Mouse (Mus musculus) ES-CJ7 (cell line): ENCODE results near the gene Tmprss4.

Source experiments
- DNase-seq: peaks from one replicate; pipeline ENCODE4 v3.0.0; 2011; ENCODE audit warnings: low read depth, low spot score

Tmprss4 gene

DNA sequence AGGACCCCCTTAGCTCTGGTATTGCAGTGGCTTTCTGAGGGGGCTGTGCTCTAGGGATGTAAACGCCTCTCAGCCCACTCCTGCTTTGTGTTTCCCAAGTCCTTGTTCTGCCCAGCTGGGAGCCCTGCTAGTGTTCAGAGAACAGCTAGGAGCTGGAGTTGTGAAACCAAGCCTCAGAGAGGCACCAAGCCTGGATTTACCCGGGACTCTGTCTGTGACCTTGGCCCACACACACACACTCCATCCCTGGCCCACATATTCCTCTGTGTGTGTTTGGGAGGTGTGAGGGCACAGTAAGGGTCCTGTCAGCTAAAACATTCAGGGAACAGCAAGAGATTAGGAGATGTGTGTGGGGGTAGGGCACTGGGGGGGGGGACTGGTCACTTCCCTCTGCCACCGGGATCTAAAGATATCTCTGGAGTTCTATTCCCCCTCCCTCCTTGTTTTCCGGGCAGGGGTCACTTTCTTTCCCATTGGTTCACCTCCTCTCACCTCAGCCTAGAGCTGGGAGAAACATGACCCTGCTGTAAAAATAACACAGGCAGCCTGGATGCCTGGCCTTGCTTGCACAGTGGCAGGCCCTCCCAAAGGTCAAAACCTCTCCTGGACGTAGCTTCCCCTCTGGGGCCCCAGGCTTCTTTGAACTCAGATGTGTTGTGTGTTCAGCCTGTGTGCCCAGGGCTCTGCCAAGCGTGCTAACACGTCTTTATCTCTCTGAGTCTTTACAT lies 67.3 kb downstream of the Tmprss4 start:
- DNase-seq, result no peak

DNA sequence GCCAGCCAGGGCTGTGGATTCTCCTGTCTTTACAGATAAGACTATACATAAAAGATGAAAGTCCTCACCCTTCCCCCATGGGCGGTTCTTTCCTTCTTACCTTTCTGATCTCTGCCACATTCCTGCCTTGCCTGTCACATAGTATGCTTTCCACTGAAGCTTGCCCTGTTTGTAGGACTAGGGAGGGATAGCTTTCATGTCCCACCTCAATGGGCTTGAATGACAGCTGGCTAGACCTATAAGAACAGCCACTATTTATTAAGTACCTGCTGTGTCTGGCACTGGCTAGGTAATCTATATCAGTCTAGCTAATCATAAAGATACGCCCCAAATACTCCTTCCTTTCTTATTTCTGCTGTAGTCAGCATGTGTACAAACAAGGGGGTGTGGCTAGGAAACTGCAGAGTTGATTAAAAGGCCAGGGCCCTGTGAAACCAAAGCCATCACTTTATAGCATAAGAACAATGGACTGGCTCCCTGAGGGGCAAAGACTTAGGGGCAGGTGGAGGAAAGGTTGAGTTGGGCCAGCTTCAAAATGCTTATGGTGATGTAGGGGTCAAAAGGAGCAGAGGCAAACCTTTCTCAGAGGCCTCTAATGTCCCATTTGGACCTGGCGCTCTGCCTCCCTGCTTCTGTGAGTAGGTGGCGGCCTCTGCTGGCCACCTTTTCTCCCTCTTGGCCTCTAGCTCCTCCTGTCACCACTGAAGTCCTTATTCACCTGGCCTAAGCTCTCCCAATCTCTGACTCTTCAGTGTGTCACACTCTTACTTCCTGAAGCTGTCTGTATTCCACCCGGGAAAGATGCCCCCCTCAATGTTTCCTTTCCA lies 70.2 kb downstream of the Tmprss4 start:
- DNase-seq, result peak; percentile 60

DNA sequence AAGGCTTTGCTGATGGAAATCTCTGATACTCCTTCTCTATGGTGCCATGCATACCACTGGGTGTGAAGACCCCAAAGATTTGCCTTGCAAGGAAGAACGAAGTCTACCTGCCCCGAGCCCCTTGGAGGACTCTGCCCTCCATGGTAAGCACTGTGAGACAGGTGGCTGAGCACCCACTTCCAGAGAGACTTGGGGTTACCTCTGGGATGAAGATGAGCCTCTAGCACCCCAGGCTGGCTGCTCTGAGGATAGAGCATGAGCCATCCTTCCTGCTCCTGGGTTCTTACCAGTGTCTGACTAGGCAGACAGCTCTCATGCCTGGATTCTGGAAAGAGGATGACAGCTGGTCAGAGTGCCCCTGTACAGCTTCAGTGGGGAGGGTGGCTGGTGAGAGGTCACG lies 73.8 kb downstream of the Tmprss4 start:
- no peak for DNase-seq

DNA sequence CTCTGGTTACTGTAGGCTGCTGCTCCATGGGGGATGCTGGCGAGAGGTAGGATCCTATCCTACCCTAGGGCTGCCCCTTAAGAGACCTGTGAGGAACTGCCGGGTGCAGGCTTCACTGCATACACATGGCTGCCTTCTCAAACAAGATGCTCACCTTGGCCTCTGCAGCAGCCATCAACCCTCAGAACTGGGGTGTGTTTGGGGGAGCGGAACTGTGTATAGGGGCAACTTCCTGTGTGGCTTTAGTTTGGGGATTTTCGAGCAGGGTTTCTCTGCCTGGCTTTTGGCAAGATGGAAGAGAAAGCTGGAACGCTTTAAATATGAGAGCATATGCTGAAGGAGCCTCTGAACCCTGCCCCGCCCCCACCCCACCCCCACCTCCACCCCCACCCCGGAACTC lies 77.0 kb downstream of the Tmprss4 start:
- no peak for DNase-seq

DNA sequence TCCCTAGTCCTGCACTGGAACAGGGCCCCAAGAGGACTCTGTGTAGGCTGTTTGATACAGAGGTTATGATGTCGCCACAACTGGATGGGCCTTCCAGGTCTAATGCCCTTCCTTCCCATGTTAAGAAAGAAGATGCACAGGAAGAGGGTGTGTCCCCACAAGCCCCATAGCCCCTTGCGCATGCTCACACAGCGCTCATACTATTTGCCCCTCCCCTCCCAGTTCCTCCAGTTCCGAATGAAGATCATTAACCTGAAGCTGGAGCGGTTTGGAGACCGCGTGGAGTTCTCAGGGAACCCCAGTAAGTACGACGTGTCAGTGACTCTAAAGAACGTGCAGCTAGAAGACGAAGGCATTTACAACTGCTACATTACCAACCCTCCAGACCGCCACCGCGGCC lies 78.7 kb downstream of the Tmprss4 start:
- DNase-seq, result peak; percentile 64
